Mouse (Mus musculus): ENCODE data around the gene Patl2.

- TF ChIP-seq CTCF (IDR thresholded peaks at IDR 0.05) (no peak), POLR2A (IDR thresholded peaks at IDR 0.05; ENCODE audit: insufficient read depth, low read depth, low read length) (no peak), EP300 (IDR thresholded peaks at IDR 0.05; ENCODE audit: insufficient read depth, low read depth, low read length) (no peak)
Observed at GRCm38 (mm10) chr2:122221378-122221777, 35.4 kb upstream of the Patl2 start.
